Mouse (Mus musculus) left cerebral cortex, postnatal 14 days (tissue): ENCODE measurements around the gene Gm20388. TPM values are rescaled to one million over a fixed set of nuclear protein-coding genes. Genes with fewer than 3 reads are reported as not detected.
A peak's percentile ranks its signal among the peaks of the same experiment; 100 is the strongest.

Experiments
- DNase-seq, 2 experiments: peaks; one replicate each; pipeline ENCODE4 v3.0.0; 2021 to 2022; ENCODE audit warnings: low spot score in 2 of 2, mixed read lengths in 1 of 2
- intact Hi-C: fragments of 180-260 bp; cut with DNase I; formaldehyde crosslinking; loops from one replicate; pipeline ENCODE4 v1.15.1; 2025
- total RNA-seq, 2 experiments: library from RNA; stranded (reverse); gene quantifications; 2 replicates each; pipeline ENCODE4 v1.2.3; 2021

The Gm20388 gene
- total RNA-seq, 2 experiments from 2014 or later: 2.8 to 7.3 TPM

DNA sequence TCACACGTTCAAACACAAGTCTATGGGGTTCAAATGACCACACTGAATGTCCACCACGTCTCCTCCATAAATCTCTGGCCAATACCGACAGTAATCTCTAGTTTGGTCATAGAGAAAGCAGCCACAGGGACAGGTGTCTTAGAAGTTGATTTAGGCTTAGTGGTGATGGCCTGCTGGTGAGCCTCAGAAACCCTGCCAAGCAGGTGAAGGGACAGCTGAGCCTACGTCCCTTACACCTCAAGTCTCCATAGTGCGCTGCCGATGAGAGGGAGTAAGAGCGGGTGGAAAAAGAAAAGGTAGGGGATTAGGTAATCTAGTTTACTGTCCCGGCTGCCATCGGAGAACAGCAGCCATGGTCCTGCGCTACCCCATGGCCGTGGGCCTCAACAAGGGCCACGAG lies 2925.6 kb downstream of the Gm20388 start:
- DNase-seq: no peak
- intact Hi-C loops: loop anchor here (5.0 kb wide), 1 partner anchor 366 kb away; no protein-coding TSS in a partner anchor

DNA sequence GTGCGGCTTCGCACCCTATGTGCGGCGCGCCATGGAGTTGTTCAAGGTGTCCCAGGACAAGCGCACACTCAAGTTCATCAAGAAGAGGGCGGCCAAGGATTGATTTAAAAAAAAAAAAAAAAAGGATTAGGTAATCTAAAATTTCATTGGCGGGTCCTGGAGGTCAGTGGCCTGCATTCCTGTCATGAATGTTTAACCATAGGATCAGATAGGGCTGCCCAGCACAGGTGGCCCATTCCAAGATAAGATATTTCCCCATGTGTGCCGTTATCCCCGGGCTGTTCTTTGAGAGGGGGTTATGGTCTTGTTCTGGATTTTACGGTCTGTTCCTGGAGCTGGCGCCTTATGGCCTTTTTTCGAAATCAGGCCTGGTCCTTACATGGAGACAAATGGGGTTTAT lies 2926.1 kb downstream of the Gm20388 start:
- no peak for DNase-seq
- intact Hi-C loops: loop anchor here (5.0 kb wide), 1 partner anchor 366 kb away; no protein-coding TSS in a partner anchor

GRCm38 (mm10) chr8:122844161-122844560 lies 2933.5 kb downstream of the Gm20388 start:
- no peak for DNase-seq
- intact Hi-C loops: no loop called here

DNA sequence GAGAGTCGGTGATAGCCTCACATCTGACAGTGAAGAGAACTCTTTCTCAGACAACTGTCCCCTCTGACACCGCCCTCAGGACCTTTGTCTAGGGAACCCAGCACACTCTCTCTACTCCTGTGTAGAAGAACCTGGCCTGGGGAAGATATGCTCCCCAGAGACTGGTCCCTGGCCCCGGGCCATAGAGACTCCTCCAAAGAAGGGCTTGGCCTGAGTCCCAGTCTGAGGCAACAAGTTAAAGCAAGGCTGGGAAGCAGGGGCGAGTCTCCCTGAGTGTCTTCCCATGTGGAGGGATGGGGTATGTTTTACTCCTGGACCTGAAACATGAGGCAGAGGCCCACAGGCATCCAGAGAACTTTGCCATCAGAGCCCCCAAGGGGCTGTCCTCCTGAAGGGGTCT lies 2935.0 kb downstream of the Gm20388 start:
- intact Hi-C loops: no loop called here

DNA sequence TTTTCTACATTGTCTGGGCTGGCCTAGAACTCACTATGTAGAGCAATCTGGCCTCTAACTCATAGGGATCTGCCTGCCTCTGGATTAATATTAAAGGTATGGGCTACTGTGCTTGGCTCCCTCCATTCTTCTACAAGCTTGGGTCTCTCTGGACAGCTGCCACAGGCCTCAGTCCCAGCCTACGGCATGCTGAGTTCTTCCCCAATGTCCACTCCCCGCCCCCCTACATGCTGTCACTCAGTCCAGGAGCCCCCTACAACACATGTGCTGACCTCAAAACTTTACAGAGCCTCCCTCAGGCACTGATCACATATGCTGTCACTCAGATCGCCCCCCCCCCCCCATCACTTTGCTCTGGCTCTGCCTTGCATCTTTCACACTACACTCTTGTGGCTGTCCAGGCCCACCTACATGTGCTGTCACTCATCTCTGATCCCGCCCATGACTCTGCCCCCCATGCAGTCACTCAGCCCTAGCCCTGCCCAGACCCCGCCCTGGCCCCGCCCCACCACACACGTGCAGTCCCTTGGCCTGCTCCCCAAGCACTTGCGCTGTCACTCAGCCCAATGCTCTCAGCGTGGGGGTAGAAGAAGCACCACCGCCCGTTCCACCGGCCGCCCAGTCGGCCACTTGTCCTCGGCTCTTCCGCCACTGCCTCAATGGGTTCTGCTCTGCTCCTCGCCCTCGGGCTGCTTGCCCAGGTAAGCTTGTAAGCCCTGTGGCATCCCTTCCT lies 2937.4 kb downstream of the Gm20388 start, which contains the start of gene Cdh15:
Gene Cdh15 (plus strand): TSS at position 138 of the 733 bp plus-strand sequence.
- DNase-seq: peak; percentile 37 to 53
- intact Hi-C loops: no loop called here

More for the DNA sequence above, 2935.0 kb downstream of the Gm20388 start:
- DNase-seq: no peak

GRCm38 (mm10) chr8:122849152-122849910 lies 2938.7 kb downstream of the Gm20388 start:
- no peak for DNase-seq
- intact Hi-C loops: no loop called here

DNA sequence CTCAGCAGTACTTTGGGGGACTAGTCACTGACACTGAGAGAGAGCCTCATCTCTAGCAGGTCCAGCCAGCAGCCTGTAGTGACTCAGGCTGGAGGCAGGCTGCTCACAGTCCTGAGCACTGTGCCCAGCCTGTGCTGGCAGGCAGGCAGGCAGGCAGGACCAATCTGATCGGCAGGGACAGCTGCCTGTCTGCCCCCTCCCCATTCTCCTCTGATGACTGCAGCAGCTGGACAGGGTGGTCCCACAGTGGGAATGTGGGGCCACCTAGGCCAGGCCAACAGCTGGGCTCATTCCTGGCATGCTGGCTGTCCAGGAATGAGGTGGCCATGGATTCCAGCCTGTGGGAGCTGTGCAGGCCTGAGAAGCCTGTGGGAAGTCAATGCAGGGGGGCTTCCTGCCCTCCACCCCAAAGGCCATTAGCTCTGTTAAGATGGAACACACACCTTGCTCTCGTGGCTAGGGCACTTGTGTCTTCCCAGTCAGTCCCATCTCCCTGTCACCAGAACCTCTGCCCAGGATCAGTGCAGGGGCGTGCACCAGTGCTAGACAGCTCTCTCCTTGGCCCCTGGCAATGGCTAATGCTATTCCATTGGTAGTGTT lies 2940.1 kb downstream of the Gm20388 start:
- intact Hi-C loops: no loop called here
- DNase-seq: no peak

- DNase-seq: no peak
These were observed 2941.3 kb downstream of the Gm20388 start for GRCm38 (mm10) chr8:122851692-122852545.

GRCm38 (mm10) chr8:122852546-122852905 lies 2941.9 kb downstream of the Gm20388 start:
- no peak for DNase-seq
- intact Hi-C loops: no loop called here

More at GRCm38 (mm10) chr8:122851692-122852545, 2941.3 kb downstream of the Gm20388 start:
- intact Hi-C loops: no loop called here

GRCm38 (mm10) chr8:122853340-122853771 lies 2942.7 kb downstream of the Gm20388 start:
- peak; percentile 26 to 35 for DNase-seq
- intact Hi-C loops: no loop called here

- intact Hi-C loops: no loop called here
- no peak for DNase-seq
These were observed 2943.7 kb downstream of the Gm20388 start for GRCm38 (mm10) chr8:122854388-122854787.

- intact Hi-C loops: no loop called here
- no peak for DNase-seq
These were observed 2944.5 kb downstream of the Gm20388 start for GRCm38 (mm10) chr8:122855123-122855522.

DNA sequence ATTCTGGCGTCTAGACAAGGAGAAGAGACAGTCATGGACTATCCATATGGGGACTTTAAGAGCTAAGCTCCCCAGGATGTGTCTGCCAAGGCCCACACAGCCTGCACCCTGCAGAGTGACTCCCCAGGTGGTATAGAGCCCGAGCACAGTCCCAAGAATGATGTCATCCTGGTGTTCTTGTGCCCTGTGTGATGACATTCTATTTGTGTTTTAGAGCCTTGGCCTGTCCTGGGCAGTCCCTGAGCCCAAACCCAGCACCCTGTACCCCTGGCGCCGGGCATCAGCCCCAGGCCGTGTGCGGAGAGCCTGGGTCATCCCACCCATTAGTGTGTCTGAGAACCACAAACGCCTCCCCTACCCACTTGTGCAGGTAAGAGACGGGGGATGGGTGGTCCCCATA lies 2945.6 kb downstream of the Gm20388 start:
- intact Hi-C loops: no loop called here
- no peak for DNase-seq

DNA sequence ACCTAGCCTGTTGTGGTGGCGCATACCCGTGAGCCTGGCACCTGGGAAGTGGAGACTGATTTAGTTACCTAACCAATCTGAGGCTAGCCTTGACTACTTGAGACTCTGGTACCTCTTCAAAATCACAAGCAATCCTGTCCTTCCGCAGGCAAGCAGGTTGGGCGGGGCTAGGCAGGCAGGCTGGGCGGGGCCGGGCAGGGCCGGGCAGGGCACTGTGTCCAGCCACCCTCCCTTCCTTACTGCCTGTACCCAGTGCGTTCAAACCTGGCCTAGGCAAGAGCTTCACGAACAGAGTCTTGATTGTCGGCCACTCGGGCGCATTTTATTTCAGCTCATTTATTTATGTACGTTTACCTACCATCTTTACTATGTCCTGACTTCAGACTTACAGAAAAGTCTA lies 2949.2 kb downstream of the Gm20388 start:
- no peak for DNase-seq
- intact Hi-C loops: no loop called here

GRCm38 (mm10) chr8:122864719-122865129 lies 2954.1 kb downstream of the Gm20388 start:
- no peak for DNase-seq
- intact Hi-C loops: no loop called here

- intact Hi-C loops: no loop called here
- DNase-seq: peak in 1 of 2 experiments; percentile 32
These were observed 2954.8 kb downstream of the Gm20388 start for GRCm38 (mm10) chr8:122865441-122865840.

GRCm38 (mm10) chr8:122866231-122866630 lies 2955.6 kb downstream of the Gm20388 start:
- intact Hi-C loops: no loop called here
- DNase-seq: no peak

GRCm38 (mm10) chr8:122867982-122868381 lies 2957.3 kb downstream of the Gm20388 start:
- intact Hi-C loops: no loop called here
- no peak for DNase-seq

GRCm38 (mm10) chr8:122870377-122870863 lies 2959.8 kb downstream of the Gm20388 start:
- no peak for DNase-seq
- intact Hi-C loops: no loop called here
